Mouse (Mus musculus) neural tube, embryonic 13.5 days (tissue): ENCODE data around the gene Aldh3b1. TPM values are rescaled to one million over a fixed set of nuclear protein-coding genes. Genes with fewer than 3 reads are reported as not detected.

Experiments
- ATAC-seq: fragments of 200-750 bp; cut with Nextera tagmentation; 2 replicates; pipeline ENCODE4 v1.8.0; 2017; ENCODE audit warnings: low read depth, mild to moderate bottlenecking, moderate TSS enrichment, moderate library complexity
- H3K27ac ChIP-seq: fragments of 300-500 bp; sonication (generic); replicated peaks from 2 replicates; pipeline ENCODE4 v1.5.1; 2015; ENCODE audit warnings: moderate library complexity, mild to moderate bottlenecking, inconsistent platforms
- H3K27me3 ChIP-seq: fragments of 300-500 bp; sonication (generic); 2 replicates; pipeline ENCODE4 v1.6.1; 2015; ENCODE audit warnings: mild to moderate bottlenecking, inconsistent platforms
- H3K36me3 ChIP-seq: fragments of 300-500 bp; sonication (generic); 2 replicates; pipeline ENCODE4 v1.6.1; 2015; ENCODE audit warnings: mild to moderate bottlenecking, inconsistent platforms
- H3K4me1 ChIP-seq: fragments of 300-500 bp; sonication (generic); replicated peaks from 2 replicates; pipeline ENCODE4 v1.6.1; 2015; ENCODE audit warnings: inconsistent platforms
- H3K4me2 ChIP-seq: fragments of 300-500 bp; sonication (generic); 2 replicates; pipeline ENCODE4 v1.6.1; 2015; ENCODE audit warnings: inconsistent platforms, mild to moderate bottlenecking, moderate library complexity
- H3K4me3 ChIP-seq: fragments of 300-500 bp; sonication (generic); 2 replicates; pipeline ENCODE4 v1.5.1; 2015; ENCODE audit warnings: mild to moderate bottlenecking, inconsistent platforms
- H3K9ac ChIP-seq: fragments of 300-500 bp; sonication (generic); 2 replicates; pipeline ENCODE4 v1.6.1; 2015; ENCODE audit warnings: moderate library complexity, mild to moderate bottlenecking, inconsistent platforms
- H3K9me3 ChIP-seq: fragments of 300-500 bp; sonication (generic); 2 replicates; pipeline ENCODE4 v1.6.1; 2016; ENCODE audit warnings: inconsistent platforms
- WGBS: fragments of 180-500 bp; shearing (Covaris S2); methylation state at CpG from one replicate; pipeline ENCODE4 v1.1.7; 2015; 5-methylcytosine and 5-hydroxymethylcytosine counted together
- polyA plus RNA-seq: library from polyadenylated mRNA; unstranded; fragments of >200 nt; fragmentation: Nextera tagmentation; extraction: Ambion mirVana; gene quantifications from 2 replicates; pipeline ENCODE4 v1.2.1, GENCODE M21; 2015

Aldh3b1 gene
- polyA plus RNA-seq, 1 experiment from 2014 or later = 2.2 TPM

DNA sequence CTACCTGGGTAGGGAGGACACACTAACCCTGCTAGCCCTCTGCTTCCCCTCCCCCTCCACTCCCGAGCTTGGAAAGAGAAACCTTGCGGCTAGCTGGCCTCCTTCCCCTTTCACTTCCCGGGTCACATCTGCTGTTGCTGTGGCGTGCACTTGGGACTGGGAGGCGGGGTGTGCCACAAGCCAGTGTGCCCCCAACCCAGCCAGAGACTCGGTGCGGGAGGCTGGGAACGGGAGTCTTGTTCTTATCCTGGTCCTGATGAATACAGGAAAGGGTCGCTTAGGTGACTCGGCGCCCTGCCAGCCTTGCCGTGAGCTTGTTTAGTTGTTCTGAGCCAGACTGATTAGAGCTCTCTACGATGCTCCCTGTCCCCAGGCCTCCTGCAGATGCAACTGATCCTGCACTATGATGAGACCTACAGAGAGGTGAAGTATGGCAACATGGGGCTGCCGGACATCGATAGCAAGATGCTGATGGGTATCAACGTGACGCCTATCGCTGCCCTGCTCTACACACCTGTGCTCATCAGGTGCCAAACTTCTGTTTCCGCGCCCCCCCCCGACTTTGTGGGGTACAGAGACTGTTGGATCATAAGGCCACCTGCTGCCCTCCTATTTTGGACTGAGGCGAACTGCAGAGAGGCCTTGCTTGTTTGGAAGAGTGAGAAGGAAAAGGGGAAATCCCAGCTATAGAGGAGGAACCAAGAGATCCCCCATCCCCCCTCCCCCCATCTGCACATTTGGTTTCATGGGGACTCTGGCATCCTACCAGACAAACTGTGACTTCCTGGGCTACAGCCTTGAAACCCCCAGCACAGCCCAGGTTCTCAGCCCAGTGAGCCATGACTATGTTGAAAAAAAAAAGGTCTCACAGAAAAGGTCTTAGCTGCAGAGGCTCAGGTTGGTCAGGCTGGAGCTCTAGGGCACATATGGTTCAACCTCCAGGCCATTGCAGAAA, 6.6 kb upstream of the Aldh3b1 start:
- H3K36me3 ChIP-seq = no peaks in the 10 kb centered on the region
- H3K4me1 ChIP-seq = peaks cover 16% of the 10 kb centered on the region
- ATAC-seq = peak; percentile 37; the same call in 1 of the 2 replicates
- H3K27me3 ChIP-seq = peaks cover 29% of the 10 kb centered on the region
- 9% methylated on average over 22 of the region's 22 CpGs for WGBS
- H3K4me2 ChIP-seq = peak overlapping the region; percentile 75
- peak overlapping the region; percentile 41 for H3K4me3 ChIP-seq
- no peaks in the 10 kb centered on the region for H3K9me3 ChIP-seq
- peak overlapping the region; percentile 67 for H3K9ac ChIP-seq
- no peak overlapping the region for H3K27ac ChIP-seq

DNA sequence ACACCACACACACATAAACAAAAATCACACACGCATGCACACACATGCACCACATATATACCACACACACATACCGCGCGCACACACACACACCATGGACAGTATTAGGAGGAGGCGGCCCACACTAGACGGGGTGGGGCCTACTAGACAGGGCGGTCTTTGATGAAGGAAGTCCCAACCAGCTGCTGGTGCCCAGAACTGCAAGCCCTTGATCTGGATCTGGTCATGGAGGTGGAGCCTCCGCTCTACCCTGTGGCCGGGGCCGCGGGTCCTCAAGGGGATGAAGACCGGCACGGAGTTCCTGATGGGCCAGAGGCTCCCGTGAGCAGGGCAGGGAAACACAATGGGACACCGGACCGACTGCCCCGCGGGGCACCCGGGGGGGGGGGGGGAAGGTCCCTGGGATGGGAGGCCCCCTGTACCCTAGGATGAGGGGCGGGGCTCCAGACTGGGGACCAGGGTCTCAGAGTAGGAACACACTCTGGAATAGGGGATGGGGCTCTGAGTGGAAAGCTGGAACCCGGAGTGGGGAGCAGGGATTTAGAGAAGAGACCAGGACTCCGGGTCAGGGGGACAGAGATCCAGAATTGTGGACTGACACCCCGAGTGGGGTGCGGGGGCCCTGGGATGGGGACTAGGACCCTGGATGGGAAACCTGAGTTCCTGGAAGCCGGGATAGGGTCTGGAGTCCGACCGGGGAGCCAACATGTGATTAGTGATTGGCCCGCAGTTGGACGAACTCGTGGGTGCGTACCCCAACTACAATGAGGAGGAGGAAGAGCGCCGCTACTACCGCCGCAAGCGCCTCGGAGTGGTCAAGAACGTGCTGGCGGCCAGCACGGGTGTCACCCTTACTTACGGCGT, 5.7 kb upstream of the Aldh3b1 start, which contains the start of gene Unc93b1:
Unc93b1 (plus strand) TSS at position 155 of the 864 bp plus-strand sequence.
- H3K27ac ChIP-seq = no peak within 1 kb of the TSS
- no peaks in the 10 kb centered on the region for H3K9me3 ChIP-seq
- peak within 1 kb of the TSS; percentile 41 for H3K4me3 ChIP-seq
- H3K4me2 ChIP-seq = peak within 1 kb of the TSS; percentile 75
- peak within 1 kb of the TSS; percentile 67 for H3K9ac ChIP-seq
- peak; percentile 72 for ATAC-seq
- 8% methylated on average over 42 of the region's 42 CpGs for WGBS
- no peaks in the 10 kb centered on the region for H3K36me3 ChIP-seq
- H3K27me3 ChIP-seq = peaks cover 29% of the 10 kb centered on the region
- peaks cover 25% of the 10 kb centered on the region for H3K4me1 ChIP-seq

DNA sequence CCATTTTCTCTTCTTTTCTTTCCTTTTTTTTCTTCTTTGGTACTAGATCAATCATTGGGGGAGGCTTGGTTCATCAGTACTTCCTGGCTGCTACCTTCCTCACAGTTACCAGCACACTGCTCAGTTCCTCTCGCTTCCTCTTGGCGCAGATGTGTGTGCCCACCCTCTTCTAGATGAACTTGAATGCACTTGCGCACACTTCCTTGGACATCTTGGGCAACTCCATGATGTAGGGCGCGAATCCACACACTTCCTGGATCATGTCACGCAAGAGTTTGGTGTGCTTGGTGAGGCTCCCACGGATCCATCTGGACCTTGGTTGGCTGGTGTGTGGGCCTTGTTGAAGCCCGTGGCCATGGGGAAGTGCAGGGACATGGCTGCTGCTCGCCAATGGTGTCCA, 2.1 kb upstream of the Aldh3b1 start:
- no peak overlapping the region for H3K4me2 ChIP-seq
- H3K9ac ChIP-seq = no peak overlapping the region
- H3K27me3 ChIP-seq = peaks cover 19% of the 10 kb centered on the region
- no peaks in the 10 kb centered on the region for H3K36me3 ChIP-seq
- WGBS = 90% methylated on average over 9 of the region's 9 CpGs
- no peaks in the 10 kb centered on the region for H3K9me3 ChIP-seq
- H3K27ac ChIP-seq = no peak overlapping the region
- peaks cover 42% of the 10 kb centered on the region for H3K4me1 ChIP-seq
- ATAC-seq = no peak
- no peak overlapping the region for H3K4me3 ChIP-seq

GRCm38 (mm10) chr19:3930262-3931057, 852 bp upstream of the Aldh3b1 start:
- WGBS = 75% methylated on average over 21 of the region's 21 CpGs
- Histone ChIP-seq H3K27me3 (peaks cover 6% of the 10 kb centered on the region), H3K4me2 (no peak overlapping the region), H3K27ac (peak overlapping the region; percentile 68), H3K4me3 (no peak overlapping the region), H3K9me3 (no peaks in the 10 kb centered on the region), H3K4me1 (peaks cover 31% of the 10 kb centered on the region), H3K9ac (no peak overlapping the region), H3K36me3 (no peaks in the 10 kb centered on the region)
- ATAC-seq = peak; percentile 12; the same call in 1 of the 2 replicates

DNA sequence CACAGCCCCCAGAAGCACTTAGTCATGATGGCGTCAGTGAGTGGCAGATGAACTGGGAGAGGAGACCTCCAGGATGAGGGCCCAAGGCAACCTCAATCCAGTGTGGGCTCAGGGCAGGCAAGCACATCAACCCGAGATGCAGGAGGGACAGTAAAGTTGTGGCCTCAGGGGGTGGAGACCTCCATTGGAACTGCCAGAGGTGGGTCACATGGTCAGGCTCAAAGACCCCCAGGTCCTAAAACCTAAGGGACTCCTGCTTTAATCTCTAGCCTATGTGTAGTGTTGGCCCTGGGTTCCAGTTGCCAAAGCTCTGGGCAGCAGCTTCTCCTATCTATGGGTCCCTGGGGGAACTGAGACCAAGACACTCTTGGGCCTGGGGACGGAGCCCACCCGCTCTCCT, 829 bp downstream of the Aldh3b1 start:
- no peaks in the 10 kb centered on the region for H3K27me3 ChIP-seq
- ATAC-seq = no peak
- H3K4me2 ChIP-seq = no peak overlapping the region
- peak overlapping the region; percentile 68 for H3K27ac ChIP-seq
- H3K36me3 ChIP-seq = no peaks in the 10 kb centered on the region
- no peaks in the 10 kb centered on the region for H3K9me3 ChIP-seq
- H3K4me3 ChIP-seq = no peak overlapping the region
- H3K4me1 ChIP-seq = peaks cover 26% of the 10 kb centered on the region
- 70% methylated on average over 4 of the region's 4 CpGs for whole genome bisulfite sequencing
- no peak overlapping the region for H3K9ac ChIP-seq

- H3K9ac ChIP-seq = no peak overlapping the region
- peaks cover 26% of the 10 kb centered on the region for H3K4me1 ChIP-seq
- 83% methylated on average over 4 of the region's 4 CpGs for WGBS
These were observed 1.6 kb downstream of the Aldh3b1 start for GRCm38 (mm10) chr19:3927989-3928388.

GRCm38 (mm10) chr19:3926685-3927084, 2.9 kb downstream of the Aldh3b1 start:
- Histone ChIP-seq H3K27me3 (no peaks in the 10 kb centered on the region), H3K9ac (no peak overlapping the region), H3K9me3 (no peaks in the 10 kb centered on the region), H3K36me3 (no peaks in the 10 kb centered on the region), H3K4me3 (no peak overlapping the region), H3K4me2 (no peak overlapping the region), H3K4me1 (peaks cover 26% of the 10 kb centered on the region), H3K27ac (no peak overlapping the region)
- 63% methylated on average over 6 of the region's 6 CpGs for WGBS
- no peak for ATAC-seq

More at GRCm38 (mm10) chr19:3927989-3928388, 1.6 kb downstream of the Aldh3b1 start:
- Histone ChIP-seq H3K36me3 (no peaks in the 10 kb centered on the region), H3K4me2 (no peak overlapping the region), H3K9me3 (no peaks in the 10 kb centered on the region), H3K27ac (no peak overlapping the region), H3K27me3 (no peaks in the 10 kb centered on the region), H3K4me3 (no peak overlapping the region)
- ATAC-seq = no peak

GRCm38 (mm10) chr19:3926279-3926678, 3.3 kb downstream of the Aldh3b1 start:
- H3K27me3 ChIP-seq = no peaks in the 10 kb centered on the region
- H3K4me2 ChIP-seq = no peak overlapping the region
- H3K36me3 ChIP-seq = no peaks in the 10 kb centered on the region
- H3K4me1 ChIP-seq = peaks cover 26% of the 10 kb centered on the region
- ATAC-seq = no peak
- H3K9me3 ChIP-seq = no peaks in the 10 kb centered on the region
- H3K27ac ChIP-seq = no peak overlapping the region
- no peak overlapping the region for H3K9ac ChIP-seq
- WGBS = 64% methylated on average over 3 of the region's 3 CpGs
- no peak overlapping the region for H3K4me3 ChIP-seq

DNA sequence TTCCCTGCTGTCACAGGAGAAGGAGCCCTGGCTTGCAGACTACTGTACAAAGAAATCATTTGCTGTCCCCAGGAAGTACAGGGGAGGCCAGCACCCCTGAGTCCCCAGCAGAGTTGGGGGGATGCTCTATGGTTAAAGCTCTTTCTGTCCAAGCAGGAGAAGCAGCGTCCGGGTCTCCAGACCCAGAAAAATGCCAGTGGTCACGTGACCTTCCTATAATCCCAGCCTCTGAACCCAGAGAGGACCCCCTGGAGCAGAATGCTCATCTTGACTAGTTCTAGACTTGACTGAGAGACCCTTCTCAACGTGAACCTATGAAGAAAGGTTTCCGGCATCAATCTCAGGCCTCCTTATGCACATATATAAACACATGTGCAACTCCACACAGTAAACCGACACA, 3.7 kb downstream of the Aldh3b1 start:
- H3K27ac ChIP-seq = no peak overlapping the region
- H3K4me2 ChIP-seq = no peak overlapping the region
- H3K36me3 ChIP-seq = no peaks in the 10 kb centered on the region
- no peak for ATAC-seq
- peaks cover 23% of the 10 kb centered on the region for H3K4me1 ChIP-seq
- H3K4me3 ChIP-seq = no peak overlapping the region
- no peaks in the 10 kb centered on the region for H3K9me3 ChIP-seq
- 79% methylated on average over 6 of the region's 6 CpGs for WGBS
- no peak overlapping the region for H3K9ac ChIP-seq
- no peaks in the 10 kb centered on the region for H3K27me3 ChIP-seq

DNA sequence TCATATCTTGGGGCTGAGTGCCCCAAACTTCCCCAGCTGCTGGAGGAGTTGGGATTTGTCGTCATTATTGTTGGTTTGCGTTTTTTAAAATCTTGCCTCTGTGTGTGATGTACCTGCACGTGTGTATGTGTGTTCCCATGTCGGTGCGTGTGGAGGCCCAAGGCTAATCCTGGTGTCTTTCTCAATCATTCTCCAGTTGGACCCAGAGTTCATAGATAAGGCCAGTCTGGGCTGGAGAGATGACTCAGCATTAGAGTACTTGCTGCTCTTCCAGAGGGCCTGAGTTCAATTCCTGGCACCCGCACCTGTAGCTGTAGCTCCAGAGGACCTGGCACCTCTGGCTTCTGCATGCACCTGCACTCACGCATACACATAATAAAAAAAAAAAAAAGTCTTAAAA, 4.7 kb downstream of the Aldh3b1 start:
- 91% methylated on average over 7 of the region's 7 CpGs for WGBS

DNA sequence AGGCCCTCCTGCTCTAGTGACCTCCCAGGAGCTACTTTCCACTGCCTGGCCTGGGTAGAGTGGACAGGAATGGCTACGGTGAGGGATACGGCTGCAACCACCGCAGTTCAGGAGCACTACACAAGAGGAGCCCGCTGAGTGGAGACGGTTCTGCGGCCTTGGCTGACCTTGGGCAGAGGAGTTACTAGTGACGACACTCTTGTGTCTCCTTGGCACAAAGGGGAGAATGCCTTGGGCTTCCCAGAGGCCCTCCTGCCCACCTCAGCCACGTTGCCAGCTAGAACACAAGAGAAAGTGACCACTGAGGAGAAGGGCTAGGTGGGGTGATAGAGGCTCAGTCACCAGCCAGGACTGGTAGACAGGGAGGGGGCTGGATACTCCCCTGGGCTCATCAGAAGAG, 5.4 kb downstream of the Aldh3b1 start:
- 0 out of 2 replicates have a peak overlapping the region, but pooled peaks have one; percentile 3 for H3K27ac ChIP-seq
- H3K27me3 ChIP-seq = no peaks in the 10 kb centered on the region
- no peaks in the 10 kb centered on the region for H3K36me3 ChIP-seq
- 86% methylated on average over 8 of the region's 8 CpGs for WGBS
- H3K4me3 ChIP-seq = no peak overlapping the region
- H3K9ac ChIP-seq = no peak overlapping the region
- no peaks in the 10 kb centered on the region for H3K9me3 ChIP-seq
- peaks cover 6% of the 10 kb centered on the region for H3K4me1 ChIP-seq
- ATAC-seq = no peak
- H3K4me2 ChIP-seq = no peak overlapping the region

More for the DNA sequence above, 4.7 kb downstream of the Aldh3b1 start:
- ATAC-seq = no peak
- Histone ChIP-seq H3K9ac (no peak overlapping the region), H3K4me1 (peaks cover 13% of the 10 kb centered on the region), H3K4me2 (no peak overlapping the region), H3K36me3 (no peaks in the 10 kb centered on the region), H3K4me3 (no peak overlapping the region), H3K27ac (no peak overlapping the region), H3K27me3 (no peaks in the 10 kb centered on the region), H3K9me3 (no peaks in the 10 kb centered on the region)
